Mouse (Mus musculus): Measurements from ENCODE around the gene Sh3kbp1.

Sh3kbp1 gene

GRCm38 (mm10) chrX:159953546-159954429 lies 326.7 kb downstream of the Sh3kbp1 start:
- no peak for DNase-seq

DNA sequence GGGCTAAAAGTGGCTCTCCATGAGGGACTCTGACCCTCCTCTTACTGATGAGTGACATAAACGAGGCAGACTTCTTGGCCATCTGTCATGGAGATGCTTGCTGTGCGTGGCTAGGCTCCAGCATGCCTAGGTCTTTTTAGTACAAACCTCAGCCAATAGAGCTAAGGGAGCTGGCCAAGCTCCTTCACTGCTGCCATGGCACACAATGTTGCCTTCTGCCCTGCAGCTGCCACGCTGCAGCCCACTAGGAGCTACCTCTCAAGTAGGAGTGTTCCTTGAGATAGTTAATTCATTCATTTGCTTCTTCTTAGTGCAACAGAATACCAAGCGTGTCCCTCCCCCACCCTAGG lies 327.3 kb downstream of the Sh3kbp1 start:
- no peak for DNase-seq

GRCm38 (mm10) chrX:159955433-159955832 lies 328.4 kb downstream of the Sh3kbp1 start:
- no peak for DNase-seq

DNA sequence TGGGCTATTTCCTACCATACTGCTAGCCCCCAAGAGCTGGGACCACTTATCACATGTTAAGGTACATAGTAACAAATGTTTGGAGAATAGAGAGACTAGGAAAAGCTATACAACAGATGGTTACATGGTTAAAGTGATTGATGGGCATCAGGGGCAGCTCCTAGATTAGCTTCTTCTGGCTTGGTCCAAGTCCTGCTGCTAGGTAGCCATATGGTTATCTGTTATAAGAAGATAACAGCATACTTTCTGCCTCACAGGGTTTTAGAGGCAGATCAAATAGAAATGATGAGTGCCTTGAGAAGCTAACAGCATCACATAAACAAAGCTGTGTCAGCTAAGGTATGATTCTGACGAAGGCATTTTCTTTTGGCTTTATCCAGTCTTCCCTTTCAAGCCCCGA lies 334.3 kb downstream of the Sh3kbp1 start:
- no peak for DNase-seq

GRCm38 (mm10) chrX:159963273-159963672 lies 336.2 kb downstream of the Sh3kbp1 start:
- DNase-seq: peak; percentile 35

DNA sequence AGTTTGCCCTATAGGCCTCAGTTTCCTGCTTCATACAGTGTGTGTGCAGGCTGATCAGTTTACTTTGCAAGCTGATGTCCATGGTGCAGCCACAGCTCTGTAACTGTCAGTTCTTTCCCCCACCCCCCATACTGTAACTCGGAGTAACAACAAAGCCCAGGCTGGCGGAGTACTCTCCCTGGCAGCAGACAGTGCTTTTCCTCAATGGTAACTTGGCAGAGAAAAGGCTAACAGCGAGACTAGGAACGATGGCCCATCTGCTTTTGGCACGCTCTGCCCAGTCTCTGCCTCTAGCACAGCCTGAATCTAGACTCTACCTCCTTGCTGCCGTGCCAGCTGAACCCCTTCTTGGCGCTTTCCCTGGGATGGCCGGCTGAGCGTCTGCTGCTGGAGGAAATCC lies 336.9 kb downstream of the Sh3kbp1 start:
- no peak for DNase-seq

DNA sequence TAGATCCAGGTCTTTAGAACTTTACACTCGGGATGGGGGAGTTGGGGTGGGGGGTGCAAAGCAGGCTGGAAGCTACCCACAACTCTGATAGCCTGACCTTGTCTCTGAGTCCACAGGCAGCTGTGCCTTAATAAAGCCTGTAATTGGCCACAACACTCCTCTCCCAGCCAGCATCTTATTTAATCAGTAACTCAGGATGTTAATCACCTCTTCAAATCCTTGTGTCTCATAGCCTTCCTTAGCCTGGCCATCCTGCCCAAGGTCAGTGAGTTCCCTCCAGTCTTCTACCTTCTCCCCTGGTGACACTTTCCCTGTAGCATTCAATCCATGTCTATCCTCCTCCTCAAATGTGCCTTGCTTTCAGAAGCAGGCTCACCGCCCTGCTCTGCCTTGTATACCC lies 342.0 kb downstream of the Sh3kbp1 start:
- DNase-seq: no peak

- no peak for DNase-seq
Observed at GRCm38 (mm10) chrX:159971091-159971779, 344.2 kb downstream of the Sh3kbp1 start.

- no peak for DNase-seq
Observed at GRCm38 (mm10) chrX:159973730-159974129, 346.7 kb downstream of the Sh3kbp1 start.

- DNase-seq: no peak
Observed at GRCm38 (mm10) chrX:159976243-159976642, 349.2 kb downstream of the Sh3kbp1 start.

GRCm38 (mm10) chrX:159988002-159988960 lies 361.2 kb downstream of the Sh3kbp1 start, which contains the start of gene Map3k15:
Map3k15 (plus strand) TSS chrX:159988433.
- DNase-seq: peak; percentile 85

DNA sequence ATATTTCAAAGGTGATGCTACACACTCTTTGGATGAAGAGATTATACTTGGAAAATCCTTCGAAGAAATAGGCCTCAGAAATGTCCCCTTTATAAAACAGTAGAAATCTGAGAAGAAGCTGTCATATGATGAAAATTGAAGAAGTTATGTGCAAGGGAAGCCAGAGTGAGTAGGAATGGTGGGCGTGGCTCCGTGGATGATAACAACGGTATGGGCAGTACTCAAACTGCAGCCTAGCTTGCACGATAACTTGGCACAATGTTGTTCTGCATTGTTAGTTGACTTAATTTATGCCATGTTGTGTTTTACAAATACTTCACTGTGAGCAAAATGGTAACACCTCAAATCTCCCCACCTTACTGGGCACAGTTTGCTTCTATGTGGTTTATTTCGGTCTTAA lies 368.7 kb downstream of the Sh3kbp1 start:
- no peak for DNase-seq
